Mouse (Mus musculus): ENCODE results near the gene Ssr2. TPM values are rescaled to one million over a fixed set of nuclear protein-coding genes. Genes with fewer than 3 reads are reported as not detected.

Ssr2 gene
- total RNA-seq, 2 experiments from 2014 or later: 41.1 to 54.8 TPM

DNA sequence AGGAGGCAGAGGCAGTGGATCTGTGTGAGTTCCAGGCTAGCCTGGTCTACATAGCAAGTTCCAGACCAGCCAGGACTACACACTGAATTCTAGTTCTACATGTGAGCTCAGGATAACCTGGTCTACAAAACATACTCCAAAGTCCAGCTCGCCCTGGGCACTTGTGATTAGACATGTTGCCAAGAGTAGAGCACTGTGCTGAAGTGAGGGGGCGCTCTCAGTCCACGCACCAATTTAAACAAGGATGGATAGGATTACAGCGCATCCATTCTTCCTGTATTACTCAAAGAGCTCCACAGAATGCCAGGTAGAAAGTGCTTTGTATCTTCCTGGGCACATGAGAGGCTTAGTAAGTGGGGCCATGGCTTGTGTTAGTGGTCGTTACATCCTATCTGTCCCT lies 31.2 kb upstream of the Ssr2 start:
- H3K27ac ChIP-seq: no peak overlapping the region
- peak; percentile 58 for TF ChIP-seq CTCF (IDR thresholded peaks at IDR 0.05)
- no peak overlapping the region for H3K4me3 ChIP-seq
- intact Hi-C loops (cut with DNase I): no loop called here
- DNase-seq: no peak

GRCm38 (mm10) chr3:88544955-88545591 lies 30.6 kb upstream of the Ssr2 start:
- no peak for DNase-seq
- Histone ChIP-seq H3K4me3 (no peak overlapping the region), H3K27ac (no peak overlapping the region)
- intact Hi-C loops (cut with DNase I): no loop called here
- TF ChIP-seq CTCF (IDR thresholded peaks at IDR 0.05): no peak

DNA sequence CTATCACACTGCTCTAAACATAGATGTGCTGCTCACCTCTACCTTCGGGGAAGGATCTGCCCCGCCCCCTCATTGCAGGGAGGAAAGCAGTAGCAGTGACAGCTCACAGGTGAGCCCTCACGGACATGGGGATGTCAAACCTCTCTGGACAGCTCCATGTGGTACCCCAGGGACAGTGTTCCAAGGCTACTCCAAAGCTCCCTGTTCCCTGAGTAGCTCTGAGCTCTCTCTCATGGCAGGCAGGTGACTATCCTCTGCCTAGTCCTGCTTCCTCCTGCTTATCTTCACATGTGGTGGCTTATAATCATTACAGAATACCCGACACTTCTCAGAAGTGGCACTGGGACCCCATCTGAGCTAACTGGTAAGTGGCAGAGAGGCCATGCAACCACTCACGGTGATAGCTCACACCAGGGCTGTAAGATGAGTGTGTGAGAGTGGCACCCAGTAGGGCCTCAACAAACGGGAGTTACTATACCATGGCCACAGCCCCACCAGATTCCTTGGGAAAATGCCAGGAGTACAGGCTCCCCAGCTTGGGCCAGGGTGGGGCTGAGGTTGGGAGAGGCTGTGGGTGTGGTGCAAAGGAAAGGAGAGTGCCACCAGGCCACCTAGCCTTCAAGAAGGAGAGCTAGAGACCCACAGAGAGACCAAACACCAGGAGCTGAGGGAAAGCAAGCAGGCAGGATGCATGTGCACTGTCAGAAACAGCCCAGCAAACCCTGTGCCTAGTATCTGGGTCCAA lies 28.8 kb upstream of the Ssr2 start:
- Histone ChIP-seq H3K4me3 (no peak overlapping the region), H3K27ac (no peak overlapping the region)
- no peak for DNase-seq
- intact Hi-C loops (cut with DNase I): no loop called here
- no peak for TF ChIP-seq CTCF (IDR thresholded peaks at IDR 0.05)

DNA sequence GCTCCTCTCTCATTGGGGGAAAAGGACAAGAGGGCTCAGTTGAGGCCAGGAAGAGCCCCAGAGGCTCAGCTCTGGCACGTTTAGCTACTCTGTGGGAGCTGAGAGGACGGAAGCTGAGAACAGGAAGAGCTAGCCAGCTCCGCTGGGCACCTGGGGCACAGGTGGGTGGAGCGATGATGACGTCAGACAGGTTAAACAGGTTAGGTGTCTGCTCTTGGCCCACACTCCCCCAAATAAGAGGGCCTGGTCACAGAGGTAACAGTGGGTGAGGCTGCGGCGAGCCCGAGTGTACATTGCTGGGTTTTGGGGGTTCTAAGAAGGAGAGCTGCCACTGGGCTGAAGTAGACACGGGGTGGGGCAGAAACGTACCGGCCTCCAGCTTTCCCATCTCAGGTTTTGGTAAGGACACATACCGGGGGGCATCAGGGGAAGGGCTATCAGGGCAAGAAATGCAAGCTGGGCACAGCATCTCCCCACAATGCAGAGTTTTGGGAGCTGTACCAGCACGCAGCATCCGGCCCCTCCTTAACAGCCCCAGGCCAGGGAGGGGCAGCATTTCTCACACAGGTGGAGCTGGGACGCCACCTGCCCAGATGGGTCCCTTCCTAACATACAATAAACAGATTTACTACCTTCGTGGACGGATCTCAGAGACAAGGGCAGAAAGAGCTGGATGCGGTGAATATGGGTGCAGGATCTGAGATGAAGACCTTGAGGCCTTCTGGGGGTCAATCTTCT lies 27.3 kb upstream of the Ssr2 start, which contains the start of gene Rab25:
Rab25 (minus strand) TSS at position 121 of the 738 bp plus-strand sequence.
- no peak for DNase-seq
- no peak within 1 kb of the TSS for H3K4me3 ChIP-seq
- no peak within 1 kb of the TSS for H3K27ac ChIP-seq
- intact Hi-C loops (cut with DNase I): no loop called here
- TF ChIP-seq CTCF (IDR thresholded peaks at IDR 0.05): no peak

DNA sequence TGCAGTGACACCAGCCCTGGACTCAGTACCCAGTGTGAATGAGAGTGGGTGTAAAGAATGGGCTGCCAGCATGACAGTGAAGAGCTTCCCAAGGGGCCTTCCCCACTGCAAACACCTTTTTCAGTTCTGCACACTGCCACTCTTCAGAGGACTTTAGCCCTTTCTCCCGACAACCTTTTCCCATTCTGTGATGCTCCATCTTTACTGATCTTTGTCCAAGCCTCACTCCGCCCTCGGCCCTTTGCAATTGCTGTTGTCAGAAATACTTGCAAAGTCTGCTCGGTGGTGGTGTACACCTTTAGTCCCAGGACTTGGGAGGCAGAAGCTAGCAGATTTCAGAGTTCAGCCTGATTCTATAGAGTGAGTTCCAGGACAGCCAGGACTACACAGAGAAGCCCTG lies 24.1 kb upstream of the Ssr2 start:
- intact Hi-C loops (cut with DNase I): no loop called here
- peak overlapping the region; percentile 92 for H3K4me3 ChIP-seq

DNA sequence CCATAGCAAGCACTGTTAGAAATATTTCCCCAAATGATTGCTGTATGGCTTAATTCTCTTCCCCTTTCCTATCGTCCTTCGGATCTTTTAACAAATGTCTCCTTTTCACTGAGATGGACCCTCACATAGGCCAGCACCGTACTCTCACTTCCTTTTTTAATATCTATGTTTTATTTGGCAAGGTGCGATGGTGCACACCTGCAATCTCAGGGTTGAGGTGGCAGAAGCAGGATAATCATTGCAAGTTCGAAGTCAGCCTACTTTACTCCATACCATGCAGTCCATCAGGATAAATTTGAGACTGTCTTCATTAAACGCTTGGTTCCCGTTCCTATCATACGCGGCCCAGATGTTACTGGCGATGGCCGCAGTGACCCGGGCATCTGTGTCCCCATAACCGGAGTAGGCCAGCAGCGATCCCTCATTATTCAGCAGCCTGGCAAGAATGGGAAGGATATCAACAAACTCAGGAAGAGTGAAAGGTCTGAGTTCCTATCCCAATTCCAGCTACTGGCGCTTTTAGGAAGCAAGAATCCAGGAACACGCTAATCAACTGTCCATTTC lies 23.5 kb upstream of the Ssr2 start:
- Histone ChIP-seq H3K27ac (peak overlapping the region; percentile 99), H3K4me3 (peak overlapping the region; percentile 92)
- TF ChIP-seq CTCF (IDR thresholded peaks at IDR 0.05): no peak
- DNase-seq: no peak
- intact Hi-C loops (cut with DNase I): no loop called here

More for the DNA sequence above, 24.1 kb upstream of the Ssr2 start:
- no peak for DNase-seq
- peak overlapping the region; percentile 99 for H3K27ac ChIP-seq
- TF ChIP-seq CTCF (IDR thresholded peaks at IDR 0.05): no peak

- Histone ChIP-seq H3K4me3 (peak within 1 kb of the TSS; percentile 92), H3K27ac (peak within 1 kb of the TSS; percentile 99)
- peak; percentile 99 for DNase-seq
- intact Hi-C loops (cut with DNase I): no loop called here
- no peak for TF ChIP-seq CTCF (IDR thresholded peaks at IDR 0.05)
These were observed 22.8 kb upstream of the Ssr2 start, which contains the start of gene Lamtor2 for GRCm38 (mm10) chr3:88552676-88553524. TSS of gene Lamtor2 (minus strand) at chr3:88553074.

DNA sequence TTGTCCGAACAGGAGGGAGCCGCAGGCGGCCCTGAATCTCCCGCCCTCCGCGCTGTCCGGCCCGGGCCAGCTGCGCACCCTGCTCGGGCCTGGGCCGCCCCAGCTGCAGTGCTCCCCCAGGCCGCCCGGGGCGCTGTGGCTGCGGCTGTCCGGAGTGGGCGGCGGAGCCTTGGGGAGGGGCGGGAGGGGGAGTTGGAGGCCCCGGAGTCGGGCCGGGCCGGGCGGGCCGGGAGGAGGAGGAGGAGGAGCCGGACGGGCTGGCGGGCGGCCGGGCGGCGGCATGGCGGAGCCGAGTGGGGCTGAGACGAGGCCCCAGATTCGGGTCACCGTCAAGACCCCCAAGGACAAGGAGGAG lies 22.2 kb upstream of the Ssr2 start, which contains the start of gene Ubqln4:
Ubqln4 (plus strand) TSS at position 234 of the 355 bp plus-strand sequence.
- peak; percentile 96 for DNase-seq
- Histone ChIP-seq H3K4me3 (peak within 1 kb of the TSS; percentile 92), H3K27ac (peak within 1 kb of the TSS; percentile 99)
- peak; percentile 93 for TF ChIP-seq CTCF (IDR thresholded peaks at IDR 0.05)
- intact Hi-C loops (cut with DNase I): no loop called here

- no peak for TF ChIP-seq CTCF (IDR thresholded peaks at IDR 0.05)
- no peak for DNase-seq
- Histone ChIP-seq H3K4me3 (peak overlapping the region; percentile 92), H3K27ac (peak overlapping the region; percentile 99)
- intact Hi-C loops (cut with DNase I): no loop called here
These were observed 21.6 kb upstream of the Ssr2 start for GRCm38 (mm10) chr3:88553880-88554586.

GRCm38 (mm10) chr3:88555069-88555605 lies 20.5 kb upstream of the Ssr2 start:
- intact Hi-C loops (cut with DNase I): no loop called here
- no peak overlapping the region for H3K27ac ChIP-seq
- H3K4me3 ChIP-seq: peak overlapping the region; percentile 92
- no peak for DNase-seq
- TF ChIP-seq CTCF (IDR thresholded peaks at IDR 0.05): no peak

GRCm38 (mm10) chr3:88555731-88556130 lies 19.9 kb upstream of the Ssr2 start:
- DNase-seq: no peak
- intact Hi-C loops (cut with DNase I): no loop called here
- Histone ChIP-seq H3K4me3 (no peak overlapping the region), H3K27ac (no peak overlapping the region)
- TF ChIP-seq CTCF (IDR thresholded peaks at IDR 0.05): no peak

Measured in gastrocnemius, adult 2 months (tissue).